Mouse (Mus musculus): ENCODE measurements around the gene Barx2.

DNA sequence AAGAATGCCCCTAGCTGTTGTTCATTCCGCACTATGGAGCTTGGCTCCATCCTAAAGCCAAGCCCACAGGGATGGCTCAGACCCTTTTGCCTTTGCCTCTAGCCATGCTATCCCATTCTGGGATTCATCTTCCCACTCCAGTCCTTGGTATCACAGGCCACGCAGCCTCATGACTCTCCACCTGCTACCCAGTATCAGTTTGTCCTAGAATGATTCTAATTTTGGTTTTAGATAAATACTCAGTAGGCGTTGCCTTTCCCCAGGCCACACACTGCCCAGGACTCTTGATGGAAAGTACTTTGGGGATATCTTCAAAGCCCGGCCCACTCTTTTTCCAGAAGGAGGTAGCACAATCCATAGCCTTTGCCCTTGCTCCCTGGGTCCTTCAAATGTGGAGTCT is 72.7 kb downstream of the Barx2 start:
- TF ChIP-seq POLR2A (IDR thresholded peaks at IDR 0.05; ENCODE audit: control insufficient read depth, low read depth, low read length) (no peak), CTCF (IDR thresholded peaks at IDR 0.05; ENCODE audit: control insufficient read depth, insufficient read depth, insufficient replicate concordance, low read depth, low read length) (no peak)
